Mouse (Mus musculus) stomach, postnatal 0 days (tissue): ENCODE data around the gene A4gnt.

ENCODE experiments used
- CTCF ChIP-seq: IDR thresholded peaks from 2 replicates; pipeline ENCODE4 v1.5.1; 2016; ENCODE audit warnings: antibody characterized with exemption, low read depth, mild to moderate bottlenecking, moderate library complexity
- EP300 ChIP-seq: optimal IDR thresholded peaks from 2 replicates; pipeline ENCODE3; 2016; ENCODE audit warnings: antibody characterized with exemption

- TF ChIP-seq CTCF = no peak
- TF ChIP-seq EP300 = no peak
Observed at GRCm38 (mm10) chr9:99646102-99646501, 33.8 kb downstream of the A4gnt start.
